Mouse (Mus musculus): ENCODE results near the gene Gm9913.

Gene Gm9913

DNA sequence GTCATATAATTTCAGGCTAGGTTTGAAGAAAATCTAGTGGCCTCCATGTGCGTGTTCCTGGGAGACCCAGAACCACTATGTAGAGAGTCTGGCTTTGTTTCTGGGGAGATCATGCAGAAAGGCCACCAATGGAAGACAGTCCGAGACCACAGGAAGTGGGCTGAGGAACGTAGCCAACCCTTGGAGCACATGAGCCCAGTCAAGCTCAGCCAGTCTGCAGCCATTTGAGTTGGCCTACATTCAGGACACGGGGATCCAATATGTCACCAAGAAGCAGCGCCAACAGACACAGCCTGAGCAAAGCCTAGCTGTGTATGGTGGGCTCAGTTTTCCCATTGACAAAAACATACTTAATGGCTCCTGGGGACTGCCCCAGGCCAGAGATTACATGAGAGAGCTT is 8.2 kb upstream of the Gm9913 start:
- no peak for DNase-seq (ENCODE audit: low spot score)

DNA sequence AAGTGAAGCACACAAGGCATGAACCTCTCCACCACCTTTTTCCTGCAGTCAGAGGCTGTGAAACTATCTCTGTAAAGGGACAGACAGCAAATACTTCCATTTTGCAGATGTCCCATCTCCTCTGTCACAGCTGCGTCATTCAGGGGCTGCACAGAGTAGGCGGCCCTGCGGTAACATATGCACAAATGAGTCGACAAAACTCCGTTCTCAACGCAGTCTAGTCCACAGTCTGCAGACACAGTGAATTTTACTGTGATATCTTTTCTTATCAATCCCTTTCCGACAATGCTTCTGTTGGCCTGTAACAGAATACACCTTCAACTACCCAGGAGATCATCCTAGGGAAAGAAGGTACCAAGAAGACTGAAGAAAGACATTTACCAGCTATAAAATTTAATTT is 6.7 kb upstream of the Gm9913 start:
- no peak for DNase-seq (ENCODE audit: low spot score)

DNA sequence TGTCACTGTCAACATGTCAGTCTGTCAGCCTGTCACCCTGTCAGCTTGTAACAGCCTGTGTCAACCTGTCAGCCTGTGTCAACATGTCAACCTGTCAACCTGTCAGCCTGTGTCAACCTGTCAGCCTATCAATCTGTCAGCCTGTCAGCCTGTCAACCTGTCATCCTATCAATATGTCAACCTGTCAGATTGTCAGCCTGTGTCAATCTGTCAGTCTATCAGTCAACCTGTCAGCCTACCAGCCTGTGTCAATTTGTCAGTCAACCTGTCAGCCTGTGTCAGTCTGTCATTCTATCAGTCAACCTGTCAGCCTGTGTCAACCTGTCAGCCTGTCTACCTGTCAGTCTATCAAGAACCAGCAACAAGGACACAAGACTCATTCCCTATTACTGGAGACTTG is 3.4 kb upstream of the Gm9913 start:
- DNase-seq (ENCODE audit: low spot score): no peak

DNA sequence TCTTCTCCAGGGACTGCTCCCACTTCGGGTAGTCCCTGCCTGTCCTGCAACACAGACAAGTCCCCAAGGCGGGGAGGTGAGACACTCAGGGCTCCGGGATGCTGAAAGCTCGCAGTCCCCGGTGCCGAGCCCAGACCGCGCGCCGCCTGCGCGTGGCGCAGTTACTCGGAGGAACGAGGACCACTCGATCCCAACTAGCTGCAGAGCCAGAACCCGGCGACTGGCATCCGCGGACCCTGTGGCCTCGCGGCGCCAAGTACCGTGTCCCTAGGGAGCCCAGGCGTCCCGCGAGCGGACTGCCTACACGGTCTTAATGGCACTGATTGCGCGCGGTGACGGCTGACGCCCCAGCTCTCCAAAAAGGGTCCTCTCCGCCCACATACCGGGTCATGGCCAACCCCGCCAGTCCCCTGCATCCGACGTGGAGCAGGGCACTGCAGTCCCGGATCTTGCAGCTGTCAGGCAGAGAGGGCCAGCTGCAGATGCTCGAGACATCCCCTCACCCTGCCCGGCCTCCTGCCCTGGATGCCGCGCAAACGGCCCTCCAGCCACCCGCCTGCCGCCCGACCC is 942 bp downstream of the Gm9913 start:
- DNase-seq (ENCODE audit: low spot score): peak; percentile 44

DNA sequence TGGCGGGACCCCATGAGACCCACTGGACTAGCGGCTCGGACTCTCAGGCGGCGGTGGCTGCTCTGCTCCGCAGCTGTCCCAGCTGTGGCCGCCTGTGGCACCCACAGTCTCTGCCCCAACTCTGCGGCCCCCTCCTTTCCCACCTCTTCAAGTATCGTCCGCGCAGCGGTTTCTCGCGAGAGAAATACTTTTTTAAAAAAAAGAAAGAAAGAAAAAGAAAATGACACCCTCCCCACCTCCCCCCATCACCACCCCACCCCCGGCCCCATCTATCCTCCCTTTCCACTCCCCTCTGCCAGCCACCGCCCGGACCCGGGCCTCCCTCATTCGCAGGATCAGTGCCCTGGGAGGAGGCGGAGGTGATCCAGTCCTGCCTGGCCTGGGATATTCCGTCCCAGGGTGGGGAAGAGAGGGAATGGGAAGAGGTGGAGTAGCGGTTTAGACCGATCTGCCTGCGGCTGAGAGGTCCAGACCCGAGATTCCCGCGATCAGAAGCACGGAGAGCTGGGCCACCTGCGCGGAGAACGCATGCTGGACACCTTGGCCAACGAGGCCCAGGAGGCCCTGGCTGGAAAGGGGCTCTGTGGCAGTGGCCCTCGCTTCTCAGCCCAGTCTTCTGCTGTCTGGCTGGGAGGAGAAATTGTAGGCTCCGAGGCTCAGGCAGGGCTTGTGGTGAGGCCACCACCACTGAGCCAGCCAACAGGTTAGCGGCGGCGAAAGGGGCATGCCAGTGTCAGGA is 1.6 kb downstream of the Gm9913 start:
- peak; percentile 70 for DNase-seq (ENCODE audit: low spot score)

DNA sequence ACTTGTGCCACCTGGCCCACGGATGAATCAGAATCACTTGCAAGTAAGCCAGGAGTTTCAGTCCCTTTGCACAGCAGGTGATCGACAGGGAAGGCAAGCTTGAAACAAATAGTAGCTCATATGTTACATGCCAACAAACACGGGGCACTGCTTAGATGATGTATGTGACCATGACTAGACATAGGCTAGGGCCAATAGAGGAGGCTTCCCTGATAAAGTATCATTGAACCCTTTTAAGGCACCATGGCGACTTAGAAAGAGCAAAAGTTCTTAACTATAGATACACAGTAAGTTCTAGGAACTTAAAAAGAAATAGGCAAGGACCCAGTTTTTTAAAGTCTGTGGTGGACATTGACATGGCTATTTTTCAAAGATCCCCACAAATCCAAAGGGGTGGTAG is 3.0 kb downstream of the Gm9913 start, which contains the start of gene Fbn1:
Gene Fbn1, minus strand, starts transcription at position 101 of the 400 bp plus-strand sequence.
- no peak for DNase-seq (ENCODE audit: low spot score)

DNA sequence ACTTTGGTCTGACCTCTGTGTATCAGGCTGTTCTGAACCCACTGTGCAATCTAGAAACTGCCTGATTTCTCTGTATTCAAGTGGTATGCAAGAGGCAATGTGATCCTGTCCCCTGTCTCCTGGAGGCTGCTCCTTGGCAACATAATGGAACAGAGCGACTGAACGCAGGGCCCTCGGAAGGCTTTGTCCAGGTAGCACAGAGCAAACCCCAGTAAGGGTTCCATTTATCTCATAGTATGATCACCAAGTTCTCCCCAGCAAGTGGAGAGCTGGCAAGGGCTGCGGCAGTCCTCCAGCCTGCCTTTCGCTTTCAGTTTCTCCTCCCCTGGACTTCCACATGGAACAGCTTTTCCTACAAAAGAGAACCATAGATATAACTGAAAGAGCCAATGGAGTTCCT is 3.5 kb downstream of the Gm9913 start:
- no peak for DNase-seq (ENCODE audit: low spot score)

DNA sequence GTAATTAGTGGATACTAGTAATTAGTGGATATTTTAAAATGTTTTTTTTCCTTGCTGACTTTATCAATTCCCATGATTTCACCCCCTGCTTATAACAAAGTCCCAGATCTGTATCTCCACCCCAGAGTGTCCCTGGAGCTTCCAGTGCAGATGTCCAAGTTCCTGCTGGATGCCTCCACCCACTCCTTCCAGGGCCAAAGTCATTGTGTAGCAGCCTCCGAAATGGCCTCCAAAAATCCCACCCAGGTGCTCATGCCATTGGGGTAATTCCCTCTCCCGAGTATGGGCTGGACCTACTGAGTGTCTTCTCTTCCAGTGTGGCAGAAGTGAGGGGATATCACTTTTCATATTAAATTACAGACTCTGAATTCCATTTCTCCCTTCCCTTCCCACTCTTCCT is 5.9 kb downstream of the Gm9913 start:
- no peak for DNase-seq (ENCODE audit: low spot score)

DNA sequence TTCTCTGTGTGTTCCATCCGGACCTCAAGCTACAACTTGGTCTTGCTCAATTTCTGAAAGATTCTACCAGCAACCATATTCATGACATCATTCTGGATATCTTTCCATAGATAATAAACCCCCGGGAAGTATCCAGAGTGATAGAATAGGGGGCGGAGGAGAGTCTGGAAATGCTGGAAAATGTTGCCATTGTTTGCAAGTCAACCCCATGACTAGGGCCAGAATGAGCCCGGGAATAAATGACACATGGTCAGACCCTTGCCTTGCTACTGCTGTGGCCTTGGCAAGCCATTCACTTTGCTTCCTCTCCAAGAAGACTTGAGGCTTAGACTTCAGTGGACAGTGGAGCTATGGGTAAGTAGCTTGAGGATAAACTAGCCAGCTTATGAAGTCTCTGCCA is 7.0 kb downstream of the Gm9913 start:
- no peak for DNase-seq (ENCODE audit: low spot score)

DNA sequence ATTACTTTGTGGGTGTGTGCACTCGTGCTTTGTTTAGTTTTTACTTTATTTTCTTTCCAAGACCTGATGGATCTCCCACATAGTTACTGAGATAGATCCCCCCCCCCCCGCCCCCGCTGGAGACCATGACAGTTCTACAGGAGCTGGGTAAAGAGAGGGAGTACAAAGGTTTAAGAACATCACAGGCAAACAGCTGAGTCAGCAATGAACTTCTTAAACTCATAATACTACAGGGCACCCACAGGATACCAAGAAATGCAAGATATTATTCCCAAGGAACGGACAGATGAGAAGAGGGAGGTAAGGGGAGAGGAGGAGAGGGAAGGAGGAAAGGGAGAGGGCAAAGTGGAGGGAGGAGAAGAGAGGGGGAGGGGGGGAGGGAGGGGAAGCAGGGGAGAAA is 7.7 kb downstream of the Gm9913 start:
- DNase-seq (ENCODE audit: low spot score): no peak

DNA sequence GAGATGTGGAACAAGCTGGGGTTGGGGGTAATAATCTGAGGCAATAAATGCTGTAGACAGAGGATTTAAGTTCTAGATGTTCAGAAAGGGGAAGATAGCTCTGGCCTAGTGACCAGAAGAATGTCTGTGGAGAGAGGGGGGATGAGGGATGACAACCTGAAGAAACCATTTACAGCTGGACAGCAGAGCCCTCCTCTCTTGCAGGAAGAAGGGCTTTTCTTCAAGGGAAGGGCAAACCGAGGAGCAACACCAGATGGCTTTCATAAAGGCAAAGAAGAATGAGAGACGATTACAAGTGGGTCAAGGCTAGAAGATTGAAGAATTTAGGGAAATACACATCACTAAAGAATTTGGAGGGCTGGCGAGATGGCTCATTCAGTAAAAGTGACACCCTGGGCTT is 9.5 kb downstream of the Gm9913 start:
- no peak for DNase-seq (ENCODE audit: low spot score)

DNA sequence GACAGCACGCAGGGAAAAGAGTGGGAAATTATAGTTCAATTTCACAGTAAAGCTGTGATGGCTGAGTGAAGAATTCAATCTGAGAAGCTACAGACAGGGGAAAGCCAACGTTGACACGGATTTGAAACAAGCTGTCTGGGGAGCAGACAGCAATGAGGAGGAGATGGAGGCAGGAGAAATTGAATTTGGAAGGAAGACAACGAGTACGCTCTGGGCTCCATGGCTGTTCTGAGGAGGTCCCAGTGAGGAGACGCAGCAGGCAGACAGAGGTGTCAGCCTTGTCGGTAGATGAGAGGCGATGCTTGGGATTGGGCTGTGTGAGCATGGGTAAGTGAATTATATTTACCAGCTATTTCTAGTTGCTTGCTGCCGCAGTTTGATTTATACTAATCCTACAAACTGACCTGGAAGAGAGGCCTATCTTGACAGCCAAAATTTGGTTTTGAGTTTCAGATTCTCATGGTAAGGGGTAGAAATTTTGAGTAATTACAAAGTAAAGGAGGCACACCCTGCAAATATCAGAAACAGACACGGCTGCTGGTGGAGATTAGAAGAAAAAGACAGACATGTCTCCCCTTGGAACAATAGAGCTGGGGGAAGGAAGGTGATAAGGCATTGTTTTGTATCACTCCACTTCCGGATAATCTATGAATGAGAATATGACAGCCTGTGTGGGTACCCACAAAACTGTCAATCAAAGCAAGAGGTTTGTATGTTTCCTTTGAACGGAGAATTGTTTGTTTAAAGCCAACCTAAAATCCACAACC is 10.6 kb downstream of the Gm9913 start:
- no peak for DNase-seq (ENCODE audit: low spot score)

DNA sequence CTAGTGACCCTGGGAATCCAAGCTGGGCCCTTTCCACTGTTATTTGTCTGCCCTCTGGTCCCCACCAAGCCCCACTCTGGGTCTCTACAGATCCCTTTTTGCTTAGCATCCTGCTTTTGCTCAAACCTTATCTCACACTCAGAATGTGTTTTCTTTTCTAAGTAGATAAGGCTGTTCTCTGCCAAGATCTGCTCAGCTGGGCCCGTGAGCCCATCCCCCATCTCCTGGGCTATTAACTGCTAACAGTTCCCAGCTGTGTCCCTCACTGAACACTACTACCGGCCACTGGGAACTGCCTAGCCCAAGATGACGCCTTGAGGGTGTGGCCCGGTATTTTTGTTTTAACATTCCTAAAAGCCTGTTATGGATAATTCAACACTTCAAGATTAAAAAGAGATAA is 11.7 kb downstream of the Gm9913 start:
- DNase-seq (ENCODE audit: low spot score): peak; percentile 37

DNA sequence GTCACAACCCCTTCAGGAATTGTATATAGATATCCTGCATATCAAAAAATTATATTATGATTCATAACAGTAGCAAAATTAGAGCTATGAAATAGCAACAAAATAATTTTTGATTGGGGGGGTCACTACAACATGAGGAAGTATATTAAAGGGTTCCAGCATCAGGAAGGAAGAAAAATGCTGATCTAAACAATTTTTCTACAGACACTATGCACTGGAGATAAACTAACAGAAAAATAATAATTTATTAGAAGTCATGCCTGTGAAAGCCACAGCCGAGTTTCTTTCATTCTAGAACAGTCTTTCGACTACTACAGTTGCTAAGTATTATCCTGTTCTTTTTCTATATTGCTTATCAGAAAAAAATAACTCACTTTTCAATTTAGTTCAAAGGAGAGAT is 20.6 kb downstream of the Gm9913 start:
- DNase-seq (ENCODE audit: low spot score): no peak

DNA sequence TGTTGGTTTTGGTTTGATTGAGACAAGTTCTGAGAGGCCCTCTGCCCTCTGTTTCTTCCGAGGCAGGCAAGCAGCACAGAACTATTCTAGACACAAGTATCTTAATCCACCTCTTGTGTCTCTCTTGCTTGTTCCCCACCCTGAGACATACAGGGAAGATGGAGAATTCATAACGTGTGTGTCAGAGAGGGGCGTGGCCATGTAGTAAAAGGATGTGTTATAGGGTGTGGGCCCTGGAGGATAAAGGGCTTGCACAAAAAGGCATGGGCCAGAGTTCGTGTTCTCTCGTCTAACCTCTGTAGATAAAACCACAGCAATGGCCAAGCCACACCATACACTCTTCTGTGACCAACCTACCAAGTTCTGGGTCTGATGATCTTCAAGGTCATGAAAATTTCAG is 21.7 kb downstream of the Gm9913 start:
- DNase-seq (ENCODE audit: low spot score): no peak

DNA sequence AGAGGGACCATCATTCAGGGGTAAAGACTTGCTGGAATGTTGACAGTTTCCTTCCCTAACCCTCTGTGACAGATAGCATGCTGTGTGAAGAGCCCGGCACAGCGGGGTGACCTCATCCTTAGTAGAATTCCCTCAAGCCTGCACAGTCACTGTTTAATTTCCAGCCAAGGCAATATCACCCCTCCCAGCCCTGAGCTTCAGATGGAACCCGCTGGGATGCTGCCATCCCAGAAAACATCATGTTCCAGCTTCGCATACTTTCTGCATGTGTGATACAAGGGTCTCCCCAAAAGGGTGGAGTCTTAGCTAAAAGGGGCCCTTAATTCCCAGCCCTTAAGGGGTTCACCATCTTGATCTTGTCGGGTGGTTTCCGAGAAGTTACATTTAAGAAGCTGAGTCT is 25.8 kb downstream of the Gm9913 start:
- DNase-seq (ENCODE audit: low spot score): no peak

DNA sequence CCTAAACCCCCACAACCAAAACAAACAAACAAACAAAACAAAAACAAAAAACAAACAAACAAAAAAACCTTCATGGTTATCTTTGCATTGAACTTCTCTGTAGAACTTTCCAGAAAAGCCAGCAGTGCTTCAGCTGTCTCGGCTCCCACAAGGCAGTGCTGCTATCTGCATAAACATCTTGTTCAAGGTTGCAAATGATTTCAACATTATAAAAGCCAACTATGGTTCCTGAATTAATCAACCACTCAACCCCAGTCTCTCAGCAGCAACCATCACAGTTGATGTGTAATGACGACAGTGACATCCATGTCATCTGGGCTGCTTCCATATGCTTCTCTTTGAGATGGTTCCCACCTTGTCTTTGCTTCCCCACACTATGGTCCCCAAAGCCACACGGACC is 34.8 kb downstream of the Gm9913 start:
- no peak for DNase-seq (ENCODE audit: low spot score)

DNA sequence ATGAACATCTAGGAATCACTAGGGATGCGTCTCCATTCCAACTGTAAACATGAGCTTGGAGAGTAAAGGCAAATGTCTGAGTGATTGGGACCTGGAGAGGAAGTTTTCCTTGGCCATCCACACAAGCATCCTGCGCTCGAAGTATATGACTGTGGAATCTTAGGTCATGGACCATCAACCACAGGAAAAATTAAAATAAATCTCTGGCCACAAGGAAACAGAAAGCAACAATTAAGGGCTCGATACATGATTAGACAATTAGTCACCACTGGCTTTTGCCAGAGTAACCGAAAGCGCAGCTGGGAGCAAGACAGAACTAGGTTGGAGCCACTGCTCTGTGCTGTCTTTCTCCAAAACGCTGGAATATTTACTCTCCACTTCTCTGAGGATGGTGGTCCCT is 35.7 kb downstream of the Gm9913 start:
- DNase-seq (ENCODE audit: low spot score): no peak

DNA sequence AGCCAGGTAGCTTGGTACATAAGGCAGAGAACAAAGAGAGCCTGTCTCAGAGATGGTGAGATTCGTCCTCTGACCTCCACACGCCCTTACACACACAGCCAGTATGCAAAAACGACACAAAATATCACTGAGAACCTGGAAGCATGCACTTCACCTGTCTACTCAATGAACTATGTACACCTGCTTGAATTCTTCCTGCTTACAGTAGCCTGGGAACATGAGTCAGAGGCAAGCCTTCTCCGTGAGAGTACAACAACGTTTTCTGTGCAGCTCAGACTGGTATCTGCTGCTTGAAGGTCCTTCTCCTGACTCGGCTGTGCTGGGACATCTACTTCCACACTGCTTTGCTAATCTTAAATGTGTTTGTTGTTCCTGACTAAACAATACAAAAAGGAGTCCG is 36.6 kb downstream of the Gm9913 start:
- DNase-seq (ENCODE audit: low spot score): no peak

DNA sequence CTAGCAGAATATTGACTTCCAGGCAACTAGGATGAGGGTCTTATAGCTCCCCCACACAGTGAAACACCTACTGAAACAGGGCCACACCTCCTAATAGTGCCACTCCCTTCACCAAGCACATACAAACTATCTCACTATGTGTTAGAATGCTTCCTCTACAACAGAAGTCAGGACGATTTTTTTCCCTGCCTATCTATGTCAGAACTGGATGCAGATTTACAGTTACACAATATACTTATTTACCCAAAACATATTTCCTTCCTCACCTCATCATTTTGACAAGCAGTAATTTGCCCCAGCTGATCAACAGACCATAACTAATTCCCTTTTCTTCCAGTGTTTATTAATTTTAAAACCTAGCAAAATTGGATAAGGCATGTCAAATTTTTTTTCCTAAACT is 38.8 kb downstream of the Gm9913 start:
- no peak for DNase-seq (ENCODE audit: low spot score)

DNA sequence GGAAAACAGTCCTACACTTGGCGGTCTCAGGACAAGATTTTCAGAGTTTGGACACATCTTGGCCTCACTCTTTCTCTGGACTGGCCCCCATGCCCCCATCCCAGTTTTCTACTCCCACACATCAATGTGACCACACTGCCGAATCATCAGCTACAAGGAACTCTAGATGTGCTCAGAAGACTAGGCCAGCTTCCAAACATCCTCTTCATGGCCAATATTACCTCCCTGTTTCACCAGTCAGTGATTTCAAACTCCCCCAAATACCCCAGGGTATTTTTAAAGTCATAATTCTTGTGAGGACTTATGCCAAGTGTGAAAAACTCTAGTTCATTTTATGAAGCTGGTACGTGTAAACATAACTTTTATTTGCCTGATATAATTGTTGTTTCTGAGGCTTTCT is 40.1 kb downstream of the Gm9913 start:
- no peak for DNase-seq (ENCODE audit: low spot score)

DNA sequence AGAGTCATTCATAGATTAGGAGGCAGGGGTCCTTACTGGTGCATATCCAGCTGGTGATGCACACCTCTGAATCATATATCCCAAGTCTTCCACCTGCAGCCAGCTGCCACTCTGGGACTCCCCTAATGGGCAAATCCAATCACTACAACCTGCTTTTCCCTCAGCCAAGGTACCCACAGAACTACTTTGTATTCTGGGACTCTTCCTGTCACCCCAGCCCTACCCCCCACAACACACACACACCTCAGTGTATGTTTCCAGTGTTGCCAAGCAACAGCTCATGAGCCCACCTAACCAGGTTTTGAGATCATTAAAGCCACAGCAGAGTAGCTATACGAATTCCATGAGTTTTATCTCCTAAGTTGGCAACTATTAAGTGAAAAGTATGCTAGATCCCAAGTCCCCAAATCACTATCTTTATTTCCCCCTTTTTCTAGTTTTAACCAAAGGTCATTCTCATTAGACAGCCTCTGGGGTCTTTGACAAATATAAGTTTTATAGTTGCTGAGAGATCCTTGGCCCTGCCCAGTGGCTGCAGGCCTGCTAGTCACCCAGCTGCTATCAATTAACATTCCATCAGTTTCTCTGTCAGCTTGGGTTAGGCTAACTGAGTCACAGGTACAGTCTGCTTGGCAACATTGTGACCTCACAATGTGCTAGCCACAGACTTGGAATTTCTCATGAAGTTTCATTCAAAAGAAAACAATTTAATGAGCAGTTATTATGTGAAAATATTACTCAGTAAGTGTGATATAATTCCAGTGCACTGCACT is 44.1 kb downstream of the Gm9913 start:
- no peak for DNase-seq (ENCODE audit: low spot score)

DNA sequence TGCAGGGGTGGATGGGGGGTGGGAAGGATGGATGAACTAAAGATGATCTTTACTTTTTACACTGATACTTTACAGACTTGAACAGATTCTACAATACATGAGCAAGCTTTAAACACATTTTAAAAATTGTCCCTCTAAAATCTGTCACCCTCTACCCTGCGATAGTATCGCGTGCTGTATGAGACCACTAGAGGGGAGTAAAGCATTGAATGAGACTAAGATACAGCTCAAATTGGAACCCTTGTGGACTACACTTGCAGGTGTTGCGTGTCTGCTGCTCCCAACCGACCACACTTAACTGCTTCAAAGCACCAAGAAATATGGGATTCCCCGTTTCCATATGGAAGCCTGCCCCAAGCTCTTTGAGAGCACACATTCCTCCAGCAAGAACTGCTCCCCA is 50.9 kb downstream of the Gm9913 start:
- DNase-seq (ENCODE audit: low spot score): no peak
